Mouse (Mus musculus): ENCODE data around the gene E130114P18Rik. TPM values are rescaled to one million over a fixed set of nuclear protein-coding genes. Genes with fewer than 3 reads are reported as not detected.

E130114P18Rik gene
- total RNA-seq, 2 experiments from 2014 or later: not detected

DNA sequence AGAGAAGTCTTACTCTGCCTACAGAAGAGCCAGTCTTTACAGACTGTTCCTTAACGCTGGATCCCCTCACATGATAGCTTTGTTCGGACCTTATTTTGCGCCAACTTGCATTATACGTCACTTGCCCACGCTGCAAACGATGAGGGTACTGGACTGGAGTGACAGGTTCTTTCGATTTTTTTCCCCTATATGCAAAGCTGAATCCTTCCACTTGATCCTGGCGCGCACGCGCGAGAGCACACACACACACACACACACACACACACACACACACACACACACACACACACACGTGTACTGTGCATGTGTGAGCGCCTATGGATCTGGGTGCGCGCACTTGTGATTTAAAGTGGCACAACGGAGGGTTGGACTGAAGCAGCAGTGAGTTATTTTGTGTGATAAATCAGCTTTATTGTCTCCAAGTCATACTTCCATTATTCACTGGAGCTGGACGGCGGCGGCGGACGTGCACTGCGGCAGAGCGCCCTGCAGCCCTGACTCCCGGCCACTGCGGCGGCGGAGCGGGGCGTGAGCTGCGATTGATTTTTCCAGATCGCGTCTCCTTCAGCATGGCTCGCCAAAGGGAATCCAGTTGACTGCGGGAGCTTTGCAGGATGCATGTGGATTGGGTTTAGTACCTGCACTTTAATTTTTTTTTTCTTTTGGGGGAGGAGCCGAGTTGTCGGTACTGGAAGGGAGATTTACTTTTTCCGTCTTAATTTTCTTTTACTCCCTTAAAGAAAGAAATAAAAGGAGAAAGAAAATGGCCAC, 20.5 kb downstream of the E130114P18Rik start:
- ATAC-seq (replicated peaks; ENCODE audit: poor library complexity, severe bottlenecking): peak; percentile 75

DNA sequence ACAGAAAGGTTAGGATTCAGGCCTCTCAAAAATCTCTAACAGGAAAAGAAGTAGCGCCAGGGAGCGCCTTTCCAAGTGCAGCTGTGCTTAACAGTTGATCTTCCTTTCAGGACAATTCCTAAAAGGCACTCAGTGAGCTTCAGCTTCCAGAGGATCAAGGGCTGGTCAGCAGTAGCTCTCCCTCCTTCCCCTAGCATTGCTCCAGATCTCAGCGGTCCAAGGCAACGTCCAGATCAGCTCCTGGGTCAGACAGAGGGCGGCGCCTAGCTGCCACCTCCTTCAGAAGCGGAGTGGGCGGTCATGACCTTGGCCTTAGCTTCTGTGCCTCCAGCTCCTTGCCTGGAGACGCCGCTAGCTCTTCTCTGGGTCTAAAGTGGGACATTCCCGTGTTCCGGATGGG, 23.6 kb downstream of the E130114P18Rik start:
- no peak for ATAC-seq (replicated peaks; ENCODE audit: poor library complexity, severe bottlenecking)

DNA sequence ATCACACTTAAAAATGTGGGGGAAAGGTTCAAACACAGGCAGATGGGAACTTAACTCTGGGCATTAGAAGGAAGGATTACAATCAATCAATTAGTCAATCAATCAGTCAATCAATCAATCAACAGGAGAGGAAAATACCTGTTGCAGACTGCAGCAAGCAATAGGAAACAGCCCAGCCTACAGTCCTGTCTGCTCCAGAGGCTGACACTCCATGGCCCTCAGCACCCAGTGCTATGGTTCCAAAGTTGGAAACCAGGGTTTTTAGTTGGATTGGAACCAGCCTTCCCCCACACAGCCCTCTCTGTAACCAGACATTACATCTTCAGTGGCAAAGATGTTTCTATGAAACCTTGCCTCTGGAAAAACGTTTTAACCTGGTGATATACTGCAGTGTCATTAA, 24.4 kb downstream of the E130114P18Rik start:
- no peak for ATAC-seq (replicated peaks; ENCODE audit: poor library complexity, severe bottlenecking)

DNA sequence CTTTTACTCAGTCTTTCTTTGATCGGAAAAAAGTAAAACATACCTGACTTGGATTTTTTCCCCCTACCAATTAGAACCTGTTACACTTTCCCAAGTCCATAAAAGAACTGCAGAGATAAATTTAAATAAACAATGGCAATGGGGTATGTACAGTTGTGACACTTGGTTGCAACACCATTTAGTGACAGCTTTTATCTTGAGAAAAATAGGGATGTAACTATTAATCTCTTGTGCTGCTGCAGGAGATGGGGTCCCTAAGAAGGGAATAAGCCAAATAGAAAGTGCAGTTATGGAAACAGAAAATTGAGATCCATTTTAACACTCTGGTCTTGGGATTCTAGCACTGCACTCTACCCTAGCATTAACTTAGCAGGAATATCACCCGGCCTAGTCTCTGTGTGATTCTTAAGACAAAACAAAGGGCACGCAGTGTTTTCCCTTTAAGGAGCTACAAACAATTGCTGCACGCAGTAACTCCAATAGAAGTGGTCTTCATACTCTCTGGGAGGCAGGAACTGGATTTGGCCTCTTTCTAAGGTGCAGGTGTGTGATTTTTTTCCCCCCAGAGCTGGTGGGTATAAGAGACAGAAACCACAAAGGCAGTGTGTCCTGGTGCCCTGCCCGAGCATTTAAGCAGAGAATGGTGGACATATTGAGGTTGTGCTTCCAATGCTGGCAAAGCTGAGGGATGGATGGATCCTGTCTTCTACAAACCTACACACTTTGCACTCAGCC, 25.4 kb downstream of the E130114P18Rik start:
- peak; percentile 46 for ATAC-seq (replicated peaks; ENCODE audit: poor library complexity, severe bottlenecking)

DNA sequence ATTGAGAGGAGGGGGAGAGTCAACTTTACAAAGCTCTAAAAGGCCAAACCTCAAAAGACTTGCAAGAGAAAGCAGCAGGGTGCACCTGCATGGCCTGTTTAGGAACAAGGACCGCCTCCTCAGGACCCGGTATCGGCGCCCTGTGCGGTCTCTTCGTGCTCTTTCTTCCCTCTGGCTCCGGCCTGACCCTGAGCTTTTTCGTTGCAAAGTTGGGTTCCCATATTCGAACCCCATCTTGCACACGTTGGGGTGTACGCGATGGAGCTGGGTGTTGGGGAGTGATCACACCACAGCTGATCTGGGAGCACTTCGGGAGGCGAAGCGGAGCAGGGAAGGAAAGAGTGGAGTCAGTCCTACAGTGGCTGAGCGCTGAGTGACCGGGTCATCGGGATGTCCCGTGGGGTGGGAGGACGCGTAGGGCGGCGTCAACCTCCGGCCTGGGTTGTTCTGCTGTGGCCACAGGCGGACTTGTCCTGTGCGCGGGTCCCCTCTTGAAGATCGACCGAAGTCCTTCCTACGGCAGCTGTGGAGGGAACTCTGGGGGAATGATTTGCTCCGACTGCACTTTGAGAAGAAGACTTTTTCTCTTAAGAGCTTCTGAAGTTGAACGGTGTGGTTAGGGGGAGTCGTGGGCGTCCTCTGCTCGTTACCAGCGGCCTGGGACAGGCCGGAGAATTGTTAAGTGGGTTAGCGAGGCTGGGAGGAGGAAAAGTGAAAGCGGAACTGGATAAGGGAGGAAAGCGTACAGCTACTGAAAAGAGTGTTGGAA, 26.2 kb downstream of the E130114P18Rik start:
- ATAC-seq (replicated peaks; ENCODE audit: poor library complexity, severe bottlenecking): peak; percentile 65

DNA sequence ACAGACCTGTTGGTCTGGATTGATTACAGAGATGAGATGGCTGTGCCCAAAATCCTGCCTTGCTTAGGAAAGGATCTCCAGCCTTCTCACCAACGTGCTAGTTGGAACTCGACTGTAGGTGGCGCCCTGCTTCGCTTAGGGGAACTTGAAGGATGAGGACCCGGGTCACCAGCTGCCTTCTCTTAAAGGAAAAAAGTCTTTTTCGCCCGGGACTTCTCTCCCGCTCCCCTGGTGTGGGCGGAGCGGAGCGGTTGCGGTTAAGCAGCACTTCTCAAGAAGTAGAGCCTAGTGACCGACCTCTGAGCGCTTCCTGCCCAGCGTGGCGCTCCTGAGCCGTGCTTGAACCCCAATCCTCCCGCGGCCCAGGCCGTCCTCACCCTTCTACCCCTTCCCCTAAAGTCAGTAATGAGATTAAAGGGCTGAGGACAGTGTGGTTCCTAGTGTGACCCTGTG, 26.8 kb downstream of the E130114P18Rik start:
- peak; percentile 84 for ATAC-seq (replicated peaks; ENCODE audit: poor library complexity, severe bottlenecking)

DNA sequence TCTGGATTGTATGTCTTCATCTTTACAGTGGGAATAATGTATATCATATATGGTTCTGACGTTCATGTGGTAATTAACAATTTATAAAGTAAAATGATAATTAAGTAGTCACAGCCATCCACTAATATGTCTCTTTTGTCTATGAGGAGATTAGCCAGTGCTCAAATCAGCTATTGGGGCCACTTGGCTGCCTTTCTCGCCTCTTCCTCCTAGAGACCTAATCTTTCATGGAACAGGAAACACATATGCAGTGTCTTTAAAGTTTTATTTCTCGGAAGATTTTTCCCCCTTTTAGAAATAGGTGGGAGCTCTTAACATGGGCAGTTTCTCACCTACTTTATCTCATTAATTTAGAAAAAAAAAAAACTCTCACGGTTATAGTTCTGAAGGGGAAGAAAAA, 27.5 kb downstream of the E130114P18Rik start:
- no peak for ATAC-seq (replicated peaks; ENCODE audit: poor library complexity, severe bottlenecking)

DNA sequence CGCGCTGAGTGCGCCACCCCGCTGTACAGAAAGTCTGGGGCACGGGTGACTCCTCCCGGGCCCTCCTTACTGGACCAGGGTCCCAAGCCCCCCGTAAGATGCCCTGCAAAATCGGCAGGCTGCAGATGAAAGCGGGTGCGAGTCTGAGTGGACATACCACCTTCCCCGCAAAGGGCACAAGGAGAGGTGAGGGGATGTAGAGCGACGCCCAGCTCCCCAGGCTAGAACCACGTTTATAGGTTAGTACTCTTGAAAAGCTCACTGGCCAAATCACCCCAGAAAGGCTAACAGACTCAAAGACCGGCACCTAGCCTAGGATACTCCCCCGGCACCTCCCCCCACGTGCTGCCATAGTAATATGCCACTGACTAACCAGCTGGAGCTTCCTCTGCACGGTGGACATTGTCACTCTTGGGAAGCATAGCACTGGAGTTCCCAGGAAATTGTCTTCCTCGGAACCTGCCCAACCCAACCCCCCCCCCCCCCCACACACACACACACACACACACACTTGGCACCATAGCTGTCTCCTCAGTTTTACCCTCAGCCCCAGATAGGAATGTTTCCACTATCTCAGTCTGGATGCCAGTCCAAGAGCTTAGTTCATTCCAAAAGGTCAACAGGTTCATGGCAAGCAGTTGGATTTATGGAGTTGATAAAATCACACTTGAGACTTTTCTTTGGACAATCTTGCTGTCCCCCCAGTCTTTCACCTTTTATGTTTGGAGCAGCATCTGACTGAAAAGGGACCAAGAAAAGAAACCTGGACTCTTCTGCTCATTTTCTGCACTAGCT, 31.6 kb downstream of the E130114P18Rik start:
- ATAC-seq (replicated peaks; ENCODE audit: poor library complexity, severe bottlenecking): peak; percentile 7; the same call in 1 of the 2 replicates

DNA sequence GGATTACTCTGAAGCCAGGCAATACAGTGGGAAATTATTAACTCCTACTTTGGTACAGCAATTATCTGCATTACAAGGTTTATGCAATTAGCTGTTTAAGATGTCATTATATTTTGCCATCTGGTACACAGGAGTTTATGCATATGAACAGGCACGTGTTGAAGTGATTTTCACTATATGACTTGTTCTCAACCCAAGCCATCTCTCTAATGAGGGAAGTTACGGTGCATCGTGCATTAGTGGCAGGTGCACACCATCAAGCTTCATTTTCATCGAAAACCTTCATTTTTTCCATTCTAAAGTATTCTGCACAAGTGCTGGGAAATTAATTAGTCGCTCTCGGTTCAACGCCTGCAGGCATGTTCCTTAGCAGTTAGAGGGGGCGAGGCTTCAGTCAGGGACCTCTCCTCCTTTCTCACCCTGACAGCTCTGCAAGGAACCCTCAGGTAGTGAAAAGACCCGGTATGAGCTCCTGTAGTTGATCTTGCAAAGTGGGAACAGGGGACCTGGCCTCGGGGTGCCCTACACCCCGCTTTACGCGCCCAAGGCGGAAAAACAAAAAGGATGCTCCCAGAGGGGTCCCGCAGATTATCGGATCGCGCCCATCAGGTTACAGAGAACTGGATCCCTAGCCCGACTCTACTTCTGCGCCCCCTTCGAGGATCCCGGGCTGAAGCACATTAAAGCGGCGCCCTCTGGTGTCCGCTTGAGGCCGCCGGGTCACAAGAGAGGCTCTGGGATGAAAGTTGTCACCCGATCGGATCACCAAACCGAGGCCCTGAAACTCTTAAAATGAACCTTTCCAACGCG, 32.4 kb downstream of the E130114P18Rik start:
- peak; percentile 94 for ATAC-seq (replicated peaks; ENCODE audit: poor library complexity, severe bottlenecking)

DNA sequence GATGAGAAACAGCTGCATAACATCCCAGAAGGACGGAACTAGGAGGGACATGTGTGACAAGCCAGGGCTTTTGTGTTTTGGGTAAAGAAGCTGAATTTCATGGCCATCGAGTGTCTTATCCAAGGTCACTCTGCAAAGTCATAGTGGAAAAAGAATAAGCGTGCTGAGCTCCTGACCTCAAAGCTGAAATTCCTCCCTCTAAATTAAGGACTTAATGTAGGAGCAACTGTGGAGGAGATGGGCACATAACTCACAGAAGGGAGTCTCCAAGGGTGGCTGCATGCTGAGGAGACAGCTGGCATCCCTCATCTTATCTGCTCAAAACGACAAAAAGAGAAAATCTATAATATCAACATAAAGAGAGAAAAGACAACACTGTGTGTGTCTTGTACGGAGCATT, 33.9 kb downstream of the E130114P18Rik start:
- no peak for ATAC-seq (replicated peaks; ENCODE audit: poor library complexity, severe bottlenecking)

DNA sequence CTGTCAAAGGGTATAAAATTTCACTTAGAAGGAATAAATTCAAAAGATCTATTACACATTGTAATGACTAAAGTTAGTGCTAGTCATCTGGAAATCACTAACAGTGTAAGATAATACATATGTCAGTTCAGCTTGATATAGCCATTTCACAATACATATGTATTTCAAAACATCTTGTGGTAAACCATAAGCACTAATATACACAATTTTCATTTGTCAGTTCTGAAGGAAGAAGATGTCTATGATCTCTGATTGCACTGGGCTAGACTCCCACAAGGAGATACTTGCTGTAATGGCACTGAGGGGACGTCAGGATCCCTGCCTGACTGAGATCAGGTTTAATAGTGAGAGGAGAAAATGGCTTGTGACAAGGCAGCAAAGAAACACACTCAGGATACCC, 44.5 kb downstream of the E130114P18Rik start:
- ATAC-seq (replicated peaks; ENCODE audit: poor library complexity, severe bottlenecking): peak; percentile 96

DNA sequence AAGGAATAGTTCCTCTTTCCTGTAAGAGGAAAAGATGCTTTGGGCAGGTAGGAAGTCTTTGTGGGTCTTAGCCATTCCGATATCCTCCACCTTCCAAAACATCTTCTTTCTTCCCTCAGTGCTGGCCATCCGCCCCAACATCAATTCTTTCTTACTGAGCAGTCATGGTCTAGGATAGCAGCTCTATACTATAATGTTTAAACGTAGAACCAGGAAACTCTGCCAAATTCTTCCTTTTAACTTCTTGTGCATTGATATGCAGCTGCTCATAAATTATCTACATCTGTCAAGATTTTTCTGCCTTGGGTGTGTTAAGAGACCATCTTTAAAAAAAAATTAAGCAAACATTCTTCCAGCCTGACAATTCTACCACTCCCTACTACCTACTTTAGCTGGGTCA, 47.5 kb downstream of the E130114P18Rik start:
- no peak for ATAC-seq (replicated peaks; ENCODE audit: poor library complexity, severe bottlenecking)

DNA sequence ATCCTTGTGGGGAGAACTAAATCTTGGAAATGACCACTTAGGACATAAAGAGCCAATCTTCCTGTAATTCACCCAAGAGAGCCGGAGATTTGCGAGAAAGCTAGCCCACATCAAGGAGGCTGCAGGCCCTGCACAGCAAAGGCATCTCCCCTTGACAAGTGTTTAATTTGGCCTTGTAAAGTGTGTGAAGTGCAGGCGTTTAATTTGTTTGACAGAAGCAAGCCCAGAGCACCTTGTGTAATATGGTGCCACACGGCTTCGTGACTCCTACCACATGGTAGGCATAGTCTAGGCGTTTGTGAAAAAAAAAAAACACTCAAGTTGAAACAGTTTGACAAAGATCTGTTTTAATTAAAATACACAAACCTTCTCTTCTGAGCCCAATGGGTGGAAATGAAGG, 47.9 kb downstream of the E130114P18Rik start:
- no peak for ATAC-seq (replicated peaks; ENCODE audit: poor library complexity, severe bottlenecking)

DNA sequence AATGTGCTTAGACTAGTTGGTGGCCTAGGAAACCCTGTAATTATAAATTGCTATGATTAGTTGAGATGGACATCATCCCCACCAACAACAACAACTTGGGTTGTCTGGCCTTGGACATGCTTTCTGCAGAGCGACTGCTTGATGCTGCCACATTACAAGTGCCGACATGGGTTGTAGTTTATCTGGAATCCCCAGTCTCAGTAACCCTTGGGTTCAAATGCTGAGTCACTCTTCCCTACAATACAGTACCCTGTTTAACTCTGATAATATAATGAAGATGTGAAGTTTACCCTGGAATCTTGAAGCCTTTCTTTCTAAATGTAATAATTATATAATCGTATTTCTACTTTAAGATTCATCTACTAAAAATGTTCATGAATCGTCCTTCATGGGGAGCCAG, 49.4 kb downstream of the E130114P18Rik start:
- ATAC-seq (replicated peaks; ENCODE audit: poor library complexity, severe bottlenecking): no peak

DNA sequence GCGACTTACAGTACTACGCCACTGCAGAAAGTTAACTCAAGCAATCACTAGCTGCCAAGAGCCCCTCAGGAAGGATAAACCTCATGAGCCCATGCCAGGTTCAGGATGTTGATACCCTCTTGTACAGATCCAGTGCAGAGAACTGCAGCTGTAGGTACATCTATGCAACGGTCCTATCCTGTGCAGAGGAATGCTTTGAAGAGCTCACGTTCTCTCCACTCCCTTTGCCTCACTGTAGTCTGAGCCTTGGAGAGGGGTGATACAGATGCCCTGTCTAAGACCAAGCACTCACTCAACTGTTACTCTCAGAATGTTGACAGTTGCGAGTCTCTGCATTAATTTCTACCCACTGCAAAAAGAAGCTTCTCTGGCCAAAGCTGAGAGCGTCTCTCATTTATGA, 54.5 kb downstream of the E130114P18Rik start:
- no peak for ATAC-seq (replicated peaks; ENCODE audit: poor library complexity, severe bottlenecking)

DNA sequence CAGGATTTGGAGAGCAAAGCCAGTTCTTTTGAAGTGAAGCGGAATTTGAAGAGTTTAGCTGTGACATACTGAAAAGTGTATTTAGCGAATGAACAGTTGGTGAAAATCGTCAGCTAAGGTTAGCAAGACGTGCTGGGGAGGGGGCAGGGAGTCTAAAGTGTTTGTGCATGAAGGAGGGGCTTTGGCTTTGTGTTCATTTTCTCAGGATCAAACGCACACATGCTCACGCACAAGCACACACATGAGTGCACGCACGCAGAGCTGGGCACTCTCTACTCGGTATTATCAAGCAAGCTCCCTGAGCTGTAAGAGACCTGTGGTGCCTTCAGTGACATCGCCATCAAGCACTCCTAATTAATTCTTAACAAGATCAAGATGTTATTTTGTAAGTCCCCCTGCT, 55.2 kb downstream of the E130114P18Rik start:
- ATAC-seq (replicated peaks; ENCODE audit: poor library complexity, severe bottlenecking): no peak

DNA sequence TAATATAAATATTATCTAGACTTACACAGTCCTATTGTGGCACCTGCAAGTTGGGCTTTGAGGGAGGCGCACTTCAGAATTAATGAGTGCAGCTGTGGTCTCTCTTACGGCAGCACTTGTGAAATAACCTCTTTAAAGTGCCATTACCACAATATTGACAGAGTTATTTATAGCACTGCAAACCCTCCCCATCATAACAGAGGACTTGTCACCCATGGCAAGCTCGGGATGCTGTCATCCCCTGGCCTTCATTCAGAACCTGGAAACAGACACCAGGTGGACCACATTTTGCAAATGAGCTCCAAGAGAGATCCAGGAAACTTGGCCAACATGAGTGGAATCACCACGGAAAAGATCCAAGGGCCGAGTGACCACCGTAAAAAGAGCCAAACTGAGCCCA, 63.3 kb downstream of the E130114P18Rik start:
- ATAC-seq (replicated peaks; ENCODE audit: poor library complexity, severe bottlenecking): peak; percentile 53; the same call in 1 of the 2 replicates

DNA sequence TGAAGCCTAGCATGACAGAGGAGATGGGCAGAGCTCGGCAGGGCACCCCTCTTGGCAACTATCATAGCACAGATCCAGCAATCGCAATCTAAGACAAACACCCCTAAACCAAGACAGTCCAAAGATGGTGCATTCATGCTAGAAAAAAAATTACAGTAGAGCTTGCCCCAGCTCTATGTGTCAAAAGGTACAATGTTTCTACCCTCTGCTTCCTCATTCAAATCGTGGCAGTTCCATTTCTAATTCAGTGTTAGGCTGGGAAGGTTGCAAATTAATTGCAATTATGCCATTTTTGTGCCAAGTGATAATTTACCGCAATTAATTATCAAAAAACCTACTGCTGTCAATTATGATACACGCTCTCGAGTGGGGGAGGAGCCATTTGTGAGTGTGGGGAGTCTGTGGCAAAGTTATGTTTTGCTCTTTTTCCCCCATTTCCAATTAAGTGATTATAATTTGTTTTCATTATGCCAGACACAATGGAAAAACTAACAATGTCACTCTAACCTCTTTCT, 63.7 kb downstream of the E130114P18Rik start:
- ATAC-seq (replicated peaks; ENCODE audit: poor library complexity, severe bottlenecking): no peak

DNA sequence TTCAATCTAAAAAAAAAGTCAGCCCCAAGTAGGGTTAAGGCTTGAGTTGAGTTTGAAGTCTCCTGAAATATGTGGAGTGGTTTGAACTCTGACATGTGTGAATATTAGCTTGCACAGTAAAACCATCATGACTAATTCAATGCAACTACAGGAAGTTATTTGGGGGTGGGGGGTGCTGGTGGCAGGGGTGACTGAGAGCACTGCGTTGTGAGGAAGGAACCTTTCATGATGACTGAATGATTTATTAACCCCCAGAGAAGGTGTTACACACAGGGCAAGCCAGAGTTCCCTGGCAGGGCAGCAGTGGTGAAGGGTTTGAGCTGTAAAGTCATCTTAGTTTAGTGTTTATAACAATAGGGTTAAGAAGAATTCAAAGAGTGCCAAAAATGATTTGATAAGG, 65.3 kb downstream of the E130114P18Rik start:
- ATAC-seq (replicated peaks; ENCODE audit: poor library complexity, severe bottlenecking): no peak
